Mouse (Mus musculus): ENCODE results near the gene Ccdc172. TPM values are rescaled to one million over a fixed set of nuclear protein-coding genes. Genes with fewer than 3 reads are reported as not detected.

The Ccdc172 gene
- polyA plus RNA-seq (2012; rRNA removed): not detected in 2 replicates

GRCm38 (mm10) chr19:58511818-58512217 lies at the start of gene Ccdc172:
TSS of gene Ccdc172 (plus strand) at chr19:58511993.
- no peak for DNase-seq (ENCODE audit: low read depth in 1 of 2, low spot score in 2 of 2)
- Histone ChIP-seq H3K27me3 (ENCODE audit: control insufficient read depth, insufficient read depth, low read length) (no peaks in the 10 kb centered on the region), H3K4me1 (ENCODE audit: control insufficient read depth, insufficient read depth, insufficient read length) (no peaks in the 10 kb centered on the region), H3K36me3 (ENCODE audit: control insufficient read depth, insufficient read depth, low read length) (no peaks in the 10 kb centered on the region), H3K27ac (ENCODE audit: insufficient read depth, low read length) (no peak within 1 kb of the TSS), H3K4me3 (ENCODE audit: extremely low read depth, insufficient read depth, insufficient read length) (no peak within 1 kb of the TSS)
- WGBS: 92% methylated on average over 17 of the region's 17 CpGs
- TF ChIP-seq CTCF (IDR thresholded peaks at IDR 0.05; ENCODE audit: extremely low read depth, insufficient read depth, insufficient read length, insufficient replicate concordance) (no peak), POLR2A (IDR thresholded peaks at IDR 0.05; ENCODE audit: low read depth, low read length) (no peak)

- no peaks in the 10 kb centered on the region for H3K27me3 ChIP-seq (ENCODE audit: control insufficient read depth, insufficient read depth, low read length)
- H3K4me3 ChIP-seq (ENCODE audit: extremely low read depth, insufficient read depth, insufficient read length): no peak overlapping the region
- DNase-seq (ENCODE audit: low read depth in 1 of 2, low spot score in 2 of 2): no peak
- no peaks in the 10 kb centered on the region for H3K36me3 ChIP-seq (ENCODE audit: control insufficient read depth, insufficient read depth, low read length)
- H3K4me1 ChIP-seq (ENCODE audit: control insufficient read depth, insufficient read depth, insufficient read length): no peaks in the 10 kb centered on the region
- no peak for TF ChIP-seq POLR2A (IDR thresholded peaks at IDR 0.05; ENCODE audit: low read depth, low read length)
- no peak for TF ChIP-seq CTCF (IDR thresholded peaks at IDR 0.05; ENCODE audit: extremely low read depth, insufficient read depth, insufficient read length, insufficient replicate concordance)
- H3K27ac ChIP-seq (ENCODE audit: insufficient read depth, low read length): no peak overlapping the region
- 75% methylated on average over 3 of the region's 3 CpGs for WGBS
Measured at GRCm38 (mm10) chr19:58463755-58464154, 48.0 kb upstream of the Ccdc172 start.

- Histone ChIP-seq H3K36me3 (ENCODE audit: control insufficient read depth, insufficient read depth, low read length) (no peaks in the 10 kb centered on the region), H3K4me1 (ENCODE audit: control insufficient read depth, insufficient read depth, insufficient read length) (no peaks in the 10 kb centered on the region), H3K27me3 (ENCODE audit: control insufficient read depth, insufficient read depth, low read length) (no peaks in the 10 kb centered on the region), H3K27ac (ENCODE audit: insufficient read depth, low read length) (no peak overlapping the region), H3K4me3 (ENCODE audit: extremely low read depth, insufficient read depth, insufficient read length) (no peak overlapping the region)
- DNase-seq (ENCODE audit: low read depth in 1 of 2, low spot score in 2 of 2): no peak
- WGBS: 2% methylated on average over 2 of the region's 2 CpGs
- no peak for TF ChIP-seq POLR2A (IDR thresholded peaks at IDR 0.05; ENCODE audit: low read depth, low read length)
- no peak for TF ChIP-seq CTCF (IDR thresholded peaks at IDR 0.05; ENCODE audit: extremely low read depth, insufficient read depth, insufficient read length, insufficient replicate concordance)
Measured at GRCm38 (mm10) chr19:58468331-58468730, 43.5 kb upstream of the Ccdc172 start.

GRCm38 (mm10) chr19:58469421-58469820 lies 42.4 kb upstream of the Ccdc172 start:
- 18% methylated on average over 12 of the region's 12 CpGs for WGBS
- H3K36me3 ChIP-seq (ENCODE audit: control insufficient read depth, insufficient read depth, low read length): no peaks in the 10 kb centered on the region
- H3K4me3 ChIP-seq (ENCODE audit: extremely low read depth, insufficient read depth, insufficient read length): no peak overlapping the region
- peak; percentile 82; the same call in 1 of the 2 replicates for TF ChIP-seq CTCF (IDR thresholded peaks at IDR 0.05; ENCODE audit: extremely low read depth, insufficient read depth, insufficient read length, insufficient replicate concordance)
- TF ChIP-seq POLR2A (IDR thresholded peaks at IDR 0.05; ENCODE audit: low read depth, low read length): no peak
- no peaks in the 10 kb centered on the region for H3K27me3 ChIP-seq (ENCODE audit: control insufficient read depth, insufficient read depth, low read length)
- DNase-seq (ENCODE audit: low read depth in 1 of 2, low spot score in 2 of 2): peak; percentile 39 to 78
- no peaks in the 10 kb centered on the region for H3K4me1 ChIP-seq (ENCODE audit: control insufficient read depth, insufficient read depth, insufficient read length)
- H3K27ac ChIP-seq (ENCODE audit: insufficient read depth, low read length): no peak overlapping the region

- Histone ChIP-seq H3K27me3 (ENCODE audit: control insufficient read depth, insufficient read depth, low read length) (no peaks in the 10 kb centered on the region), H3K36me3 (ENCODE audit: control insufficient read depth, insufficient read depth, low read length) (no peaks in the 10 kb centered on the region), H3K27ac (ENCODE audit: insufficient read depth, low read length) (no peak overlapping the region), H3K4me3 (ENCODE audit: extremely low read depth, insufficient read depth, insufficient read length) (no peak overlapping the region), H3K4me1 (ENCODE audit: control insufficient read depth, insufficient read depth, insufficient read length) (no peaks in the 10 kb centered on the region)
- no peak for DNase-seq (ENCODE audit: low read depth in 1 of 2, low spot score in 2 of 2)
- TF ChIP-seq POLR2A (IDR thresholded peaks at IDR 0.05; ENCODE audit: low read depth, low read length) (no peak), CTCF (IDR thresholded peaks at IDR 0.05; ENCODE audit: extremely low read depth, insufficient read depth, insufficient read length, insufficient replicate concordance) (no peak)
- WGBS: 86% methylated on average over 3 of the region's 3 CpGs
Measured at GRCm38 (mm10) chr19:58474251-58474650, 37.5 kb upstream of the Ccdc172 start.

GRCm38 (mm10) chr19:58482373-58482977 lies 29.3 kb upstream of the Ccdc172 start:
- no peaks in the 10 kb centered on the region for H3K27me3 ChIP-seq (ENCODE audit: control insufficient read depth, insufficient read depth, low read length)
- no peaks in the 10 kb centered on the region for H3K36me3 ChIP-seq (ENCODE audit: control insufficient read depth, insufficient read depth, low read length)
- 82% methylated on average over 9 of the region's 9 CpGs for WGBS
- TF ChIP-seq POLR2A (IDR thresholded peaks at IDR 0.05; ENCODE audit: low read depth, low read length) (no peak), CTCF (IDR thresholded peaks at IDR 0.05; ENCODE audit: extremely low read depth, insufficient read depth, insufficient read length, insufficient replicate concordance) (no peak)
- no peak overlapping the region for H3K27ac ChIP-seq (ENCODE audit: insufficient read depth, low read length)
- H3K4me3 ChIP-seq (ENCODE audit: extremely low read depth, insufficient read depth, insufficient read length): no peak overlapping the region
- H3K4me1 ChIP-seq (ENCODE audit: control insufficient read depth, insufficient read depth, insufficient read length): no peaks in the 10 kb centered on the region
- no peak for DNase-seq (ENCODE audit: low read depth in 1 of 2, low spot score in 2 of 2)

GRCm38 (mm10) chr19:58486686-58487085 lies 25.1 kb upstream of the Ccdc172 start:
- no peak for DNase-seq (ENCODE audit: low read depth in 1 of 2, low spot score in 2 of 2)
- Histone ChIP-seq H3K4me3 (ENCODE audit: extremely low read depth, insufficient read depth, insufficient read length) (no peak overlapping the region), H3K27ac (ENCODE audit: insufficient read depth, low read length) (no peak overlapping the region), H3K36me3 (ENCODE audit: control insufficient read depth, insufficient read depth, low read length) (no peaks in the 10 kb centered on the region), H3K4me1 (ENCODE audit: control insufficient read depth, insufficient read depth, insufficient read length) (no peaks in the 10 kb centered on the region), H3K27me3 (ENCODE audit: control insufficient read depth, insufficient read depth, low read length) (no peaks in the 10 kb centered on the region)
- 77% methylated on average over 2 of the region's 2 CpGs for WGBS
- TF ChIP-seq POLR2A (IDR thresholded peaks at IDR 0.05; ENCODE audit: low read depth, low read length) (no peak), CTCF (IDR thresholded peaks at IDR 0.05; ENCODE audit: extremely low read depth, insufficient read depth, insufficient read length, insufficient replicate concordance) (no peak)

All from spleen, adult 2 months (tissue).